Mouse (Mus musculus) spleen, postnatal 14 days (tissue): ENCODE results near the gene Adgrl3.

Source experiments
- DNase-seq, 2 experiments: peaks; one replicate each; pipeline ENCODE4 v3.0.0; 2021 to 2022; ENCODE audit warnings: low spot score in 2 of 2

Gene Adgrl3

DNA sequence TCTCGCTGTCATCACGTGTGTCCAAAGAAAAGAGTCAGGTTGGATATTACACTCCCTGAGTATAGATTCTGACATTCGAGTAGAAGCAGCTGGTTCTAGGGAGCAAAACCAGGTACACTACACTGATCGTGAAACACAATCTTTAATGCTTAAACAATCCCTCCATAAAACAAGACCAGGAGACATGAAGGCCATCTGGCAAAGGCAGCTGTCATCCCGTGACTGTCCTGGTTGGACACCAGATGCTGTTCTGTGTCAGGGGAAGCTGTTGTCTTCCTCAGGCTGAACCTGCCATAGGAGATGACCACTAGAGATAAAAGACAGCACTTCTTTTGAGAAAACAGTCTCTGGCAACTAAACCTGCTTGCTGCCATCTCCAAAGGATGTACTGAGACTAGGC is 228.8 kb downstream of the Adgrl3 start:
- no peak for DNase-seq

DNA sequence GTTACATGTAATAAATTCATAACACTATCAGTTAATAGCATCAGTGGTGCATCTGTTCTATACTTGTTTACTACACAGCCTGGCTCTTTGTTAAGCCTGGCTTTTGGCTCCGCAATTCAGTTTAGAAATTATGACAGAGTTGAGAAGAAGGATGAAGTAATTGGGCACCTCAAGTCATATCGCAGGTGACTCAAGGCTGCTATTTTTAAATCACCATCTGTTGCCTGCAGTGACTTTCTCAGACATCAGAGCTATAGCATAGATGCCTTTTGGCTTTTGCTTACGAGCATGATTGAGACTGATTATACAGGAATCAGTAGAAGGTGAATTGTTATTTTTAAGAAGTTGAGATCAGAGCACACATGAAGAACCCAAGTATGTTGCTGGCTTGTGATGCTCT is 236.2 kb downstream of the Adgrl3 start:
- DNase-seq, result no peak

DNA sequence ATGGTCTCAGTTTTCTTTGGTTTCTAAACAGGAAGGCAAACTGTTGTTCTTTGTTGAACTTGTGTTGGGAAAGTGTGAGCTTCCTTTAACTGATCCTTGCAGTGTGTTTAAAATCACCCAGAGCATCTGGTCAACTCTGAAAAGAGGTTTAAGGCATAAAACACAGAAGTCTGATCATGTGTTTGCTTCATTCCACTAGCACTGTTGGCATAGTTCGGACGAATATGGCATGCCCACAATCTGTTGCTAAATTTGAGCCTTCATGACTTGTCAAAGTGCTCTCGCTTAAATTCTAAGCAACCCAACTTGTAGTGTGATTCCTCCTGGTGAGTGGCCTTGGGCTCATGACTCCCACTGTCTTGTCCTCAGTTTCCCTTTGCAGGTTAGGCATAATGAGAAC is 249.8 kb downstream of the Adgrl3 start:
- no peak for DNase-seq

DNA sequence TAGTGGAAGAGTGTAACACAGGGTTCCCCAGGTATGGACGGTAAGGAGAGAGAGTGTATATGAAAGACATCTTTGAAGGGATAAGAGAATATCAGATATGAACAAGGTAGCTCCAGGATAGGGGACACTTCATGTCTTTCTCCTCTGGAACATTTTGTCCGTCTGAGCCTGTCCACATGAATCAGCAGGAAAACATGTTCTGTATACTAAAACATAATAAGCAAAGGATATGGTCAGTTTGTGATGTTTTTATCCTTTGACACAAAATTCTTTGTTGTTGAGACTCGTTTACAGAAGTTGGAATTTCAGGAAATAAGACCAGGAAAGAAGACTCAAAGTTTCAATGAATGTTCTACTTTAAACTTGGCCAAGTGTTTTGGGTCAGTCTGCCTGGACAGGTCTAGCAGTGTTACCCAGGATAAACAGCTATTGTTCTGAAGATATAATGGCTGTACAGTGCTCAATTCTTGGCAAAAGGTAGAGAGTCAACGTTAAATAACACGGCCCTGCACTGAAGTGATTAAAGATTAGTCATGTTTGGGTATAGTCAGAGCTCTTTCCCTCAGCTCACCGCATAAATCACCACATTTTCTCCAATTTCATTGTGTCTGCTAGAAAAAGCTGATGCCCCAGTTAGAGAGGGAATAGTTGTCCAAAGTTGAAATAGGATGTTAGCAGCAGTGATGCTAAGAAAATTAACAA is 255.6 kb downstream of the Adgrl3 start:
- no peak for DNase-seq

DNA sequence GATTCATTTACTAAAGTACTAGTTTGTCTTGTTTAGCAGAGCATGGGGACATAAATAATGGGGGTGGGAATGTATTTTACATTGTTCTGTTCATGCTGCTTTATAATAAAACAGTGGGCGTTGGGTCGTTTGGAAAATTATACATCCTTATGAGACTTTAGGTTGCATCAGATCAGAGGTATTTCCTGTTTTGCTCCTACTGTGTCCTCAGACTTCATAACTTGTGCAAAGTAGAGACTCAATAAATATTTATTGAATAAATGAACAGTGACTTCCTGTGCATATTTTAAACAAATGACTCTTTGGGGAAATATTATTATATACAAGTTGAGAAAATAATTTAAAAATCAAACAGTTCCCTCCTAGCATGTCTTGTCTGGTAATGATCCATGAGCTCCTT is 259.3 kb downstream of the Adgrl3 start:
- no peak for DNase-seq

DNA sequence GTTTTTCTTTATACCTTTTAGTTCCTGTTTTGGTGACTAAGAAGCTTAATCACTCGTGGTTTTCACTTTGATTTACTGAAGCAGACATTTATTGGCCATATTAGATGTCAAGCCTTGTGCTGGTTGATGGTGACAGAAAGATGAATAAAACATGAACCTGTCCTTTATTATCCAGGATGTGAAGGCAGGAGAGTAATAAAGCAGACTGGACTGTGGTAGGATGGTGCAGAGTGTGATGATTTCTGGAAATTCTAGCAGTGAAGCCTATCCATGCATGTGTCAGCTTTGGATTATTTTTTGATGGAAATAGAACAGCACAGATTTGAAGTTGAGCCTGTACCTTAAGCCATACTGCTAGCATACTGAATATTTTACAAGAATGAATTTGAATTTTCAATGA is 265.7 kb downstream of the Adgrl3 start:
- DNase-seq, result no peak

DNA sequence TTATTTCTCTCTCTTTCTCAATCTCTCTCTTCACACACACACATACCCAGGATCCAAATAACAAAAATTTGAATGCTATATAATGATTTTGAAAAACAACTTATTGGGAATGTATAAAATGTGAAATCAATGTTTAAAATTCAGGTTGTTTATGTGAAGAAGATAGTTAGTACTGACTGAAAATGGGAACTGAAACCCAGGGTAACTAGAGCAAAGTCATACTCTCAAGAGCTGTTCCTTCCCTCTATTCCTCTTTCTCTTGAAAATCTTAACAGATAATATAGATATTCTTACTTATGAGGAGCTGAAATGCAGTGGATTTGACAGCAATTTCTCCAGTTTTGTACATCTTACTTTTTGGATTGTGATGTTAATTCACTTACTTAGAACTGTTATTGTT is 281.9 kb downstream of the Adgrl3 start:
- no peak for DNase-seq

DNA sequence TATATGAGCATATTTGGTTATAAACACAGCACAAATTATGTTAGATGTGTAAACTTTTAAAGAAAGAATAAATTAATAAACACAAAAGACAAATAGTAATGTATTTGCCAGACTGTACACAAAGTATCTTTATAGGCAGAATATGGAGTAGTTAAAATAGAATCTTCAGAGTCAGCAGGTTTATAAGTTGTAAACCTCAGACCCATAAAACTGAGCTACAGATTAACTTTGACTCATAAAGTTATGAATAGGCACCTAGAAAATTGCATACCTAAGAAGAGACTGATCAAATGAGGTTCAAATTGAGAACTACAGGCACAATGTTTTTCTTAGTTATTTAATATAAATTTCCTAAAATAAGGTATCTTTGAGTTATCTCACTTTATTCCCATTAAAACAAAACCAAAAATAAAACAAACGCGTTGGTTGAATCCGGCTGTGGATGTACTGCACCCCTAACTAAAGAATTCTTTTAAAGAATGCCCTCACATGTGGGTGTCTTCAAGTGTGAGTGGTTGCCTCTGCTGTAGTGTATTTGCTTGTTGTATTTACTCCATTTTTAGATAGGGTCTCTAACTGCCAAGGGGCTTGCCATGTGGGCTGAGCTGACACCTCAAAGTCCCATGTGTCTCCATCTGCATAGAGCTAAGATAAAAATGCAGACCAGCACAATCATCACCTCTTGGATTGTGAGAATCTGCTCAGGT is 297.6 kb downstream of the Adgrl3 start:
- no peak for DNase-seq

DNA sequence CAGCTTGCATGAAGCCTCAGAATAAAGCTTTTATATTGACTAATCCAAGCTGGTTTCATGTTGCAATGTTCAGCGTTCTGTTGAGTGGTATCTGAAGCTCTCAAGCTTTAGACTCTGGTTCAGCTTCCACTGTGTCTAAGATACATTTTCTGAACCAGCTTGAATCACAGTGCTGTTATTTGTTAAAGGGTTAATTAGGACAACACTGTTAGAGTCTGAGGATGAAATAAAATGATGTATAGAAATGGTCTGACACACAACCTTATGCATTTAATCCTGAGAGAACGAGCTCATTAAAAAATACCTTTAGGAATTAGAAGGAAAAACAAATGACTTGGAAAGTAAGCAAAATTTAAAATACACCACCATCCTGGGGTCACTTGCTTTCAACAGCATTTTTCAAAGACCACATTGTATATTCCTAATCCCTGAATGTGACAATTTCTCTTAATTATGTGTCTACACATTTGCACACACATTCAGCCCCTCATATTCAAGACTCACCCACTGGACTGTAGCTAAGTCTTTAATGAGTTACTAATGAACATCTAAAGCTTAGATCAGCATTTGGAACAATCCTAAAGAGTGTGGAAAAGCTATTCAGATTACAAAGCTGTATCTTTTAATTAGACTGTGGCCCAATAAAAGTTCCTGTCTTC is 301.5 kb downstream of the Adgrl3 start:
- no peak for DNase-seq

DNA sequence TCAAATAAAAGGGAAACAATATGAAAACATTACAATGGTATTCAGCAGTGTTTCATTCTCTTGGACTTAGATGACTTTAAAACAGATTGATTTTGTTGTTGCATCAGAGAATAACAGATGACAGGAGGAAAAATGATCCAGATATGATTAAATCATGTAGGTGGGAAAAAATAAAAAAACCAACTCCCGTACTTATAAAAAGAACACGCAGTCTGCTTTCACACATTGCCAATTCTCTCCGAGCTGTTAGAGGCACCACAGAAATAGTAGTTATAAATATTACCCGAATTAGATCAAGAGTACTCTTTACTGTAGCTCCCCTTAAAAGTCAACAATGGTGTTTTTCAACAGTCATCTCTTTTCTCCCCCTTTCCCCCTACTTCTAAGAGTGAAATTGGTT is 302.1 kb downstream of the Adgrl3 start:
- no peak for DNase-seq

DNA sequence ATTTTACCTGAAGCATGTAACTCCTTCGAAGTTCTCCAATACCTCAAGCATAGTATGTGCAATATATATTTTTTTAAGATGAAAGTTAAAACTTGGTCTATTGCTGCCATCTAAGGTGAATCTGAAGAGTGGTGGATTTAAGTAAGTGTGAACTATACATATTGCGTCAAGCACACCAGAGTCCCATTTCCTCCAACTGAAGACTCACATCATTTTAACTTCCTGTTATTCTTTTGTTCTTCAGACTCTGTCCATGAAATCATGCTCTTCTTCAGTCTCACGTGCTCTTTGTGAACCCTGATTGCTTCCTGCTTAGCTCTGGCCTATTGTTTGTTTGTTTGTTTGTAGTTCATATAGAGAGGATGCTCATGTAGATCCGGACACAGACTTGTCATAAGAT is 307.0 kb downstream of the Adgrl3 start:
- DNase-seq, result no peak

DNA sequence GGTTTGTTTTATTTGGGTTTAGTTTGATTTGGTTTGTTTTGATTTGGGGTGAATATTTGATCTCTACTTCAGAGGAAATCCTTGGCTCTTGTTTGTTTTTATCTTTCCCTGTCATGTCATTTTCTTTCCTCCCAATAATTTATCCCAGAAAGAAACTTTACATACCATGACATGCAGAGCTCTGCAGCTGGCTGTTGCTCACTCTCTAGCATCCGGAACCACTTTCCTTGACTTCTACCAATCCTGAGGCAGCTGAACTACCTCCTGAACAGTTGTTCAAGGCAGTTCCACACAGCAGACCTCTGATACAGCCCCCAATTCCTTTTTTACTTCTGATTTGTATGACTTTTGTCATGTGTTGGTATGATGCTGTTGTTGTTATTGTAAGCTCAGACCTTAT is 307.5 kb downstream of the Adgrl3 start:
- no peak for DNase-seq

DNA sequence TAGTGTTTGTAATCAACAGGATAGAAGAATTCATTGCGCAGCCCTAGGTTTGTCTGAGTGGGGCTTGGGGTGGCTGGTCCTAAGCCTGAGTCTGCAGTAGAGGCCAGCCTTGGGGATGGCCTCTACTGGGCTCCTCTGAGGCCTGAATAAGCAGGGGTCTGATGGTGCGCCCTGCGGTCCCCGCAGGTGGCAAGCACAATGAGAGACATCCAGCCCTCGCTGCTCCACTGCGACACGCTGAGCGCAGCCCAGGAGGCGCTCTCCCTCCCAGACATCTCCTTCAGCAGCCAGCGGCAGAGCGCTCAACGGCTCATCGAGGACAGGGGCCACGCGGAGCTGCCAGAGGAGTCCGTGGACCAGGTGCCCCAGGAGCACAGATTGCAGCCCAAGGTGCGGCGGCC is 309.6 kb downstream of the Adgrl3 start:
- no peak for DNase-seq

DNA sequence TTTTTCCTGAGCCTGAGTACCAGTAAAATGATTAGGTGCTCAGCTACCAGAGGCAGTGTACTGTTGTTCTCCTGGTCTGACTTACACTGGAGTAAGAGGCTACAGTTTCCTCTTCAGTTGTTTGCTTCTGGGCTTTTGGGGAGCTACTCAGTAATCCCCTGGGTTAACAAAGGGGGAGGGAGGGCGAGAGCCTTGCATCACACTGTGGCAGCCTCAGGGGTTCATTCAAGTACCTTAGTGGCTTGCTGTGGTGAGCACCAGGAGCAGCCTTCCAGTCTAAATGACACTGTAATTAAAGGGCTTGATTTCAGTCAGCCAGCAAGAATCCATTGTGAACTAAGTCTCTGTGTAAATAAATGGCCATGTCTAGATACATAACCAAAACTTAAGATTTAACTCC is 324.4 kb downstream of the Adgrl3 start:
- DNase-seq, result no peak

DNA sequence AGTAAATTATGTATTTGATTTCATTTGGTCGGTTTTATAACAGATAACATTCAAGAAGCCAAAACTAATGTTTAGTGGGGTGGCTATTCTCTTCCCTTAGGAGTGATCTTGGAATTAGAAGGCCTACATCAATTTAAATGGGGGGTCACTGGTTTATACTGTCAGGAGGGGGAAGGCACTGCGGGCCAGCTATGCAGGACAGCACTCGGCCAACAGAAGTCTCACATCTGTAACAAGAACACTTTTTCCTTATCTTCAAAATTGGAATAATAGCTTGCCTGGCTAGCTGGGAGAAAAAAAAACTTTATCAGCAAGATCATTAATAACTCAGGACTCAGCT is 325.1 kb downstream of the Adgrl3 start:
- no peak for DNase-seq

DNA sequence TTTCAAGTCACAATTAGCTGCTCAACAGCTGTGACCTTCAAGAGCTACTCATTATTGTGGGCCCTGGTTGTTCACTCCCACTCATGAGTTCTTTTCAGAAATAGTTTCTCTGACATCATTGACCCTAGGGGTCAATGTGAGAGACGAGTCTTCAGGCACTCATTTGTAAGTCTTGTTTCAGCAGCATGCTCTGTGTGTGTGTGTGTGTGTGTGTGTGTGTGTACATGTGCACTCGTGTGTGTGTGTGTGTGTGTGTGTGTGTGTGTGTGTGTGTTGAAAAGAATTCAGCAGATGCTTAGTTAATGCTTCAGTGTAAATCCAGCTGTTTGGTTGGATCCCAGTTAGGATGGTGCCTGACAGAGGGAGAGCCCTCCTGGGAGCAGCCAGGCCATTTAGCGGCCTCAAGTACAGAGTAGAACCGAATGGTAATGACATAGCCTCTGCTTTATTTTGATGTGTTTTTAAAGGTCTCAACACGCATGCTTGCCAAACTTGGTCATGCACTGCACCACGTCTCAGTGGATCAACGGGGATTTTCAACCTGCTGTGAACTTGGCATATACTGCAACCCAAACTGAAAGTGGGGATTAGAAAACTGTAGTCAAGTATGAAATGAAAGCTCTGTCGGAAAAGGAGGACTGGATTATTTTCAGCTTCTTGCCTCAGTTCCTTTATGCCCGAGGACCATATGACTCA is 325.6 kb downstream of the Adgrl3 start:
- DNase-seq, result no peak

DNA sequence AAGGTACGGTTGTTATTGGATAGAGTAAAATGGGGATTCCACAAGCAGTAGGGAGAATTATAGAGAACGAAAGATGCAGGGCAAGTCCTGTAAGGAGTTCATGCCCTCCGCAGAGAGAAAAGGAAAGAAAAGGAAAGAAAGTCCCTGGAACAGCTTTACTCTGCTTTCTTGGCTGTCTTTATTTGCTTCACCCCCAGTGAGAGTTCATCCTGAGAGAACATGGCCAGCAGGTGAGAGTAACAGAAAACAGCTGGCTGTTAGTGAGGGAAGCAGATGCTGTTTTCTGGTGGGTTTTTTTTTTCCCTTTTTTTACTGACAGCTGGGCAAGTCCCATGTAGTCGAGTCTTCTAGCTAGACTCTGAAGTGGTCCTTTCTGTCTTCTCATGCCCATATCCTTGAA is 327.6 kb downstream of the Adgrl3 start:
- DNase-seq, result no peak

DNA sequence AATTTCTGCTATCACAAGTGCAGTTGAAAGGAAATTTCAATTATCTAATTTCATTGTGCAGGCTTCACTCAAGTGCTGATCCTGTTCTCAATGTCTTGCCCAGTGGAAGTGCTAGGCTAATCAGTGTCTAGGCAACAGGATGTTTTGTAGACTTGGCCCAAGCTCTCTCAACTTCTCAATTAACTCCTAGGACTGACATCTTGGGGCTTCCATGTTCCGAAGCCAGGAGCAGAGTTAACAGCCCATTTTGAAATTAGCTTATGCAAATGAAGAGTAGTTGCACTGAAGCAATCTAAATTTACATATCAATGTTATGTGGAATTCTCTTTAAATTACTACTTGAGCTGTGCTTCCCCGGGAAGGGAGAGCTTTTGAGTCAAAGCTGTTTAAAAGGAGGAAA is 339.6 kb downstream of the Adgrl3 start:
- no peak for DNase-seq

DNA sequence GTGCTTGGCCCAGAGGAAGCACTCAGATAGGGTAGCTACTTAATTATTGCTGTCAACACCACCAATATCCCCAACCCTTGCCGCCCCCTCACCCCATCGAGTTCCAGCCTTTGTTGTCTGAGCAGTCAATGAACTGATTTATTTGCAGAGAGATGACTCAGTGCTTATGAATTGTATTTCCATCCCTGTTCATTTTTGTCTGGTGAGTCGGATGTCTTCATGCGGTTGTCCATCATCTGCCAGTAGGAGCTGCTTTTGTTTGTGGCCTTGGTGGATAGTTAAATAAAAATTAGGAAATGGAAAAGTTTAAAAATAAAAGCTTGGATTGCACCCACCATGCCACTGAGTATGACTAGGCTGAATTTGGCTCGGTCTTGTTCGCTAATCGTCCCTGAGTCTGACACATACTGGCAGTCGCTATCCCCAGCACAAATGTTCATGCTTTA is 344.3 kb downstream of the Adgrl3 start:
- DNase-seq, result no peak

DNA sequence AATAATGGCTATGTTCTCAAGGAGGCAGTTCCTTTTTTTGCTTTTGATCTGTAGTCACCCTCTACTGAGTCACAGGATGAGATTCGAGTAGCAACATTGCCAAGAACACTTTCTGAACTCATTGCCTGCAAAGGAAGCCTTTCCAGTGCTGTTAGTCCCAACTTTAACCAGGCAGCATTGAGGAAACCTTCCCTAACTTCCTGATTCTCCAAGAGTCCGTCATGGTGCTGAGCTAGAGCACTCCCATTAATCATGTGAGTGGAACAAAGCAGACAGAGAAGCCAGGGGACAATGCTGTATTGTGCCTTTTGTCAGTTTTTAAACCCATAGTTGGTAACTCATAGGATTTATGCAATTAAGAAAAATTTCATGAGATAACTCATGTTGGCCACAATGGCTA is 345.3 kb downstream of the Adgrl3 start:
- DNase-seq, result no peak

DNA sequence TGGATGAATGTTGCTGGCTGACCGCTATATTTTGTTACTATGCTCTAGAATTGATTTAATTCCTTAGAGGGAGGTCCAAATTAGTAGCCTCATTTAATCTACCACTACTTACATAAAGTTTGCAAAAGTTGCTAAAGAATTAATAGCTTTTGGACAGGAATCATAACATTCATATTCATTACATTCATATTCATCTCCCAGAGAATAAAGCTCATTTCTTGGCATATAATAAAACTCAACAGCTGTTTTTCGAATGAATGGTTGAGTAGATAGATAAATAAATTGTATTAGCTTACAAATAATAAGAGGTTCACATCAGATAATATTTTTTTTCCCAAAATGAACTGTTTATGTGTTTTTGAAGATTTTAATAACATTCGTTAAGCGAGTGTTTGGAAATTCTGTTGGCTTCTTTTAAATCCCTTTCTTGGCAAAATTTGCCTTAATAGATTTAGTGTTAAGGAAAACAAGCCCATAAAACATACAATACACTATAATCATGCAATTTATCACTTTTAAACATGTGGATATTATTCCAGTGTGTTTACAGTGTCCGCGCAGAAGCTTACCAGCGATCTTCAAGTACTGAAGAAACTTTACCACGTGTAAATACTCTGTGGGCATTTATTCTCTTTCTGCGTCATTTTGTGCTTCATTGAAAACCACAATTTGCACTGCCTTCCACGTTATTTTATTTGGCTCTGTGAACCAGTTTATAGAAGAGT is 350.4 kb downstream of the Adgrl3 start:
- DNase-seq, result no peak

DNA sequence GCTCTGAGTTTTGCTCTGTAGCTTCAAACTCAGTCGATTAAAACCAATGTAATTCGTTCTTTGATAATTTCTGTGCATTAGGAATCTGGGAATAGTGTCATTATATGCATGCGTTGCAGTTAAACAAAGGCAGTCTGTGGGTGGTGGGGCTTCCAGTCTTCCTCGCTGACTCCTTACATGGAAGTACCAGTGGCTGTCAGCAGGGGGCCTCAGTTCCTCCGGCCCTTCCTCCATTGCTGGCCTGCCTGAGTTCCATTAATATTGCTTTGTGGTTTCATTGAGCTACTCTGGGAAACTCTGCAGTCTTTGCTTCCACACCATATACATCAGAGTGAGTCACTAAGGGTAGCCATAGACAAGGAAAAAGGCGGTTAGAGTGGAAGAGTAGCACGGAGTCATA is 356.1 kb downstream of the Adgrl3 start:
- DNase-seq, result no peak
